Mouse (Mus musculus) lung, postnatal 25 days (tissue): ENCODE measurements around the gene Sept5.
A peak's percentile ranks its signal among the peaks of the same experiment; 100 is the strongest.

ENCODE experiments used
- DNase-seq: peaks from one replicate; pipeline ENCODE4 v3.0.0; 2022; ENCODE audit warnings: low spot score

The Sept5 gene

GRCm38 (mm10) chr16:18632059-18632458 is 2.3 kb upstream of the Sept5 start:
- no peak for DNase-seq

GRCm38 (mm10) chr16:18631141-18631540 is 1.4 kb upstream of the Sept5 start:
- DNase-seq, result no peak

GRCm38 (mm10) chr16:18630291-18630690 is 537 bp upstream of the Sept5 start:
- no peak for DNase-seq

DNA sequence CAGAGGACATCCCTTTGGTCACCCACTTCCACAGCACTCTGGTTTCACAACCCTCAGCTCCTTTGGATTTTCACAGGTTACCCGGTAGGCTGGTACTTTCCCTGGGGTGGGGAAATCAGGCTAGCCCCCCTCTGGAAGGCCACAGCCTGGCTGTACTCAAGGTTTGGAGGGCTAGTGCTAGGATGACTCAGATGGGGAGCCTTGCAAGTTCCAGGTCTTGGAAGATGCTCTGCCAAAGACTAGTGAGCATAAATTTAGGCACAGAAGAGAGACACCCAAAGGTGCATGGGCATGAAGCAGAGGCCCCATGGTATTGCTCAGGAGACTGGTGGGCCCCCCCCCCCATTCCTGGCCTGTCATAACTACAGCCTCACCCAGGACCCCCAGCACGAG is 810 bp downstream of the Sept5 start:
- DNase-seq, result no peak

GRCm38 (mm10) chr16:18628206-18628947 is 1.4 kb downstream of the Sept5 start:
- no peak for DNase-seq

GRCm38 (mm10) chr16:18627163-18627562 is 2.6 kb downstream of the Sept5 start:
- DNase-seq, result no peak

DNA sequence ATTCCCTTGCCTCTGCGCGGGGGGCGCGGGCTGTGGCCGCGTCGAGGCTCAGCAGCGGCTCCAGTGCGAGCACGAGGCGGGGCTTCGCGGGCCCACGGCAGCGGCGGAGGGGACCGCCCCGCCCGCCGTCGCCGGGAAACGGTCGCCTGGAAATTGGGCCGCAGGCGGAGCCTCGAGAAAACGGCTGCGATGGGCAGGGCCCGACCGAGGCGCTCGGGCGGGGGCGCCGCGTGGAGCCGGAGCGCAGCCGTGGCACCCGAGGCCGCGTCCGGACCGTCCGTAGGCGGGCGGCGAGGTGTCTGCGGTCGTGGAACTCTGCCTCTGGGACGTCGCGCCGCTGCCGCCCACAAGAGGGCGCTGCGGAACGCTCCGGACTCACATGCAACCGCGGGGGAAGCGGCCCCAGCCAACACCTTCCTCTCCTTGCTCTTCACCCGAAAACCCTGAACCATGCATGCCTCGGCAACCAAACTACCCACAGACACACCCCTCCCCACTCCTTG is 3.3 kb downstream of the Sept5 start, which contains the start of gene Gm49601:
Gene Gm49601 (minus strand): TSS at position 52 of the 503 bp plus-strand sequence.
- DNase-seq, result peak; percentile 84

DNA sequence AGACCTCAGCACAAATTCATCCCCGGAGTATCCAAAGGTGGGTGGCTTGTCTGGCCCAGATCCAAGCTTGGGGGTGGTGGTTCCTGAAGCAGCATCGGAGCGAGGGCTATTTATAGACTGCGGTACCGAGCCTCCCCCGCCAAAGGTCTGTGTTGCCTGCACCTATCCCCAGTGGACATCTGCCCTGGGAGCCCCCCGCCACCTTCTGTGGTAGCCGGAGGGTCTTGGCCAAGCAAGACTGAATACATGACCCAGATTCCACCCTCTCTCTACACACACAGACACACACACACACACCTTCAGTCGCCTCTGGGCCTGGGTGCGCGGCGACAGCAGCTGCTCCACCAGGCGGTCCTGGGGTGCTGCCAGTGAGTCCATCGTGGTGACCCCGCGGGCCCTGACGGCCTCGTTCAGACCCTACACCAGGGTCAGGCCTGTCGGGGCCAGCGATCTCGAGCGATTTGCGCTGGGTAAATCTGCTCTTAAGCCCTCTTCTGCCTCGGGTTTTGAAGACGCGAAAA is 3.9 kb downstream of the Sept5 start:
- no peak for DNase-seq

DNA sequence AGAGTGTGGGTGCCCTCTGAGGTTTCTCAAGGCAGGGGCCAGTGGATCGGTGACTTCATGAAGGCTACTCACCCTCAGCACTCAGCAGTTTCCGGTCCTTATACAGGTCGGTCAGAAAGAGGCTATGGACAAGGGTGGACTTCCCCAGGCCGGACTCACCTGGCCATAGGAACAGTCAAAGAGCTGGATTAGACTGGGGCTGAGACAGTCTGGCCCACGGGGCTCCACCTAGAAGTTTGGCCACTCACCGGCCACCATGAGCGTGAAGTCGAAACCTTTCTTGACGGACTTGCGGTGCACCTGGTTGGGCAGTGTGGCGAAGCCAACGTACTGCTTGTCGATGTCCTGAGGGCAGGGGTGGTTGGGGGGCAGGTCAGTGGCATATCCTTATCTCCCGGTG is 4.7 kb downstream of the Sept5 start:
- DNase-seq, result no peak

- DNase-seq, result no peak
Measured at GRCm38 (mm10) chr16:18624641-18625040, 5.1 kb downstream of the Sept5 start.

- no peak for DNase-seq
Measured at GRCm38 (mm10) chr16:18623751-18624540, 5.8 kb downstream of the Sept5 start.

- no peak for DNase-seq
Measured at GRCm38 (mm10) chr16:18622916-18623750, 6.6 kb downstream of the Sept5 start.

- DNase-seq, result no peak
Measured at GRCm38 (mm10) chr16:18622019-18622418, 7.7 kb downstream of the Sept5 start, which contains the start of gene Gp1bb. Gene Gp1bb (minus strand): TSS chr16:18622403.

DNA sequence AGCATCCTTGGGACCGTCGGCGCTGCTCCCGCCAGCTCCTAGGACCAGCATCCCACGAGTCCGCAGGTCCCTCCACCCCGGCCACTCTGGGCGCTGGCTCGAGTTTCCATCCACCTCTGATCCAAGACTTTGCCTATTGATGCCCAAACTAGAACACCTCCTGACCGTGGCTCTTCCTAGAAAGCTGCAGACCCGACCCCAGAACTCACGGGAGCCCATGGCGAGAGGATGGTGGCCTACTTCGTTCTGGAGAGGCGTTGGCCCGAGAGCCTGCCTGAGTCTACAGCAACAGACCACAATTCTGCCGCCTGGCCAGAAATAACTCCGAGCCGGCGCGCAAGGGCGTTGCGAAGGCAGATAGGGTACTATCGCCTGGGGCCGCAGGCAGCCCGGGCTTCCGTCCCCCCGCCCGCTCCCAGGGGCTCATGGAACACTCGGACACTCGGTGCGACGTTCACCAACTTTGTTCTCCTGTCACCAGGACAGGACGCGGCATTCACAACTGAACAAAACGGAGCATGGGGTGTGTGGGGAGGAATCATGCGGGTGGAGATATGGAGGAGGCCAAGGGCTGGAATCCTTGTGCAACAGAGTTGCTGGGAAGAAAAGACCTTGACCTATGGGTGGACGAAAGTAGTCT is 8.3 kb downstream of the Sept5 start:
- no peak for DNase-seq

DNA sequence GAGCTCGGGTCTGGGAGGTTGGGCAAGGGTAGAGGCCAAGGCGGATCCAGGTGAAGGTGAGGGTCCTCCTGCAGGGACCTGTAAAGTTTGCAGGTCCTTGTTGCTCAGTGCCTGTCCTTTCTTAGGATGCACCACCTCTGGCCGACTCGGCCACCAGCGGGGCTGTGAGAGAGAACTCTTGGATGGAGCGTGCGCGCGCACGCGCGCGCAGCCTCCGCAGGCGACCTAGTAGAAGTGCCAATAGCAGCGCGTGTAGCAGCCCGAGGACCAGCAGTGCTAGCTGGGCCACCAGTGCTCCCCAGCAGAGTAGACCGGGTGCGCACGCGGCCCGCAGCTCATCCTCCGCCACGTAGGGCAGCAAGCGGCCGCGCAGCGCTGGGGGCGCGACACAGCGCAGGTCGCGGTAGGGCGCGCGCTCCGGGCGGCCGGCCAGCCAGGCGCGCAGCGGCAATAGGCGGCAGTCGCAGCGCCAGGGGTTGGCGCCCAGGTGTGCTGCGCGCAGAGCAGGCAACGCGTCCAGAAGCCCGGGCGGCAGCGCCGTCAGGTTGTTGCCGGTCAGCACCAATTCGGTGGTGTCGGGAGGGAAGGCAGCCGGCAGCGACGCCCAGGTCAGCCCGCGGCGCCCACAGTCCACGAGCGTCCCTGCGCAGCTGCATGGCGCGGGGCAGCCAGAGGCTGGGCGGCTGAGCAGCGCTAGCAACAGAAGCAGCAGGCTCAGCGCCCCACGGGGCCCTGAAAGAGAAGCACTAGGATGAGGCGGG is 9.0 kb downstream of the Sept5 start:
- no peak for DNase-seq

- no peak for DNase-seq
Measured at GRCm38 (mm10) chr16:18620201-18620600, 9.6 kb downstream of the Sept5 start.

- DNase-seq, result no peak
Measured at GRCm38 (mm10) chr16:18619110-18619509, 10.6 kb downstream of the Sept5 start.

- DNase-seq, result no peak
Measured at GRCm38 (mm10) chr16:18618297-18618696, 11.5 kb downstream of the Sept5 start.

GRCm38 (mm10) chr16:18617370-18618065 is 12.2 kb downstream of the Sept5 start:
- peak; percentile 88 for DNase-seq

- no peak for DNase-seq
Measured at GRCm38 (mm10) chr16:18613301-18613700, 16.5 kb downstream of the Sept5 start.
